Mouse (Mus musculus) ovary, postnatal 14 days (tissue): ENCODE measurements at regions not wholly inside any gene's neighbourhood (a gene's known extent, or its start where the extent isn't known, plus 50 kb on each side); places are given as distances from the start of the nearest gene placed in this dataset.

Source experiments
- DNase-seq: peaks from one replicate; pipeline ENCODE4 v3.0.0; 2022; ENCODE audit warnings: low spot score

DNA sequence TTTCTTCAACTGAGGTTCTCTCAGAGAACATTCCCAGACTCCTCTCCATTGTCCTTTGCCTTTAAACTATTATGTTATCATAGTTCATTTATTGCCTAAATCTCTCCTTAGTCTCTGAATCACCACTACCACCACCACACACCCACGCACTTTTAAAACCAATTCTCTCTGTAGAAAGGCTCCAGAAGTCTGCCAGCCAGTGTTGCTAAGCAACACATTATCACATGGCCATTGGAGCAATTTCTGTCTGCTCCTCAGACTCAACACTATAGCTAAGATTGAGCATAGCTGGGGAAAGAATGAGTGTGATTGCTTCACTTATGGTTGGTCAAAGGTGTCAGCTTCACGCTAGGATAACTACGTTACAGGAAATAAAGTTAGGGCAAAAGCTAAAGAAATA, 59.3 kb downstream of the Trap1a start:
- DNase-seq = no peak

DNA sequence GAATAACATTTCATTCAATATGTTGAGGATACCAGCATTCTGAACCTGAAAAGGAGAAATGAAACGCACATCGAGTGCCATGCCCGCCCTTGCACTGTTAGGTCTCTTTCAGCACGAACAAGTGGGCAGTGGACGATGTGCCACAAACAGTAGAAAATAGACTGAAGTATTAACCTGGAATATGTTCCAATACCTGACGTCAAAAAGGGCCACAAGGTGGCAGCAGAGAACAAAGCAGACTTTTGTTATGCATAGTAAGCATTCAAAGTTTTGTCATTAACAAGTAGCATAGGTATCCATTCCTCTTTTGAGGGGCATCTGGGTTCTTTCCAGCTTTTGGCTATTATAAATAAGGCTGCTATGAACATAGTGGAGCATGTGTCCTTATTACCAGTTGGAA, 63.5 kb upstream of the D330045A20Rik start:
- peak; percentile 48 for DNase-seq

DNA sequence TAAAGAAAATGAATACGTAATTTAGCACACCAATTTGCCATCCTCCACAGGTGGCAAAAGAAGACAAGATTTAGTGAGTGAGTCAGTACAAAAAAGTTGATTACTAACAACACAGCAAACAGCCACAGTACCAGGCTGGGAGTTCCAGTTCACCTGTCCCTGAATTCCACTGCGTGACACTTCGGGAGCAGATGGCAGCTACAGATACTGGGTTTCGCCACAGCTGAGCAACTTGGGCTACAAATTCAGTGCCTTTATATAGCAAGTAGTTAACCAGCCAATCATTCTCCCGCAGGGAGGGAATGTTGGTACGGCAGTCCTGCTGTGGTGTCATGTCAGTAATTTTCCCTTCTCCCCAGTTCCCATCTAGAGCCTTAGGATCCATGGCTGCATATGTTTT, 60.3 kb upstream of the D330045A20Rik start:
- no peak for DNase-seq

DNA sequence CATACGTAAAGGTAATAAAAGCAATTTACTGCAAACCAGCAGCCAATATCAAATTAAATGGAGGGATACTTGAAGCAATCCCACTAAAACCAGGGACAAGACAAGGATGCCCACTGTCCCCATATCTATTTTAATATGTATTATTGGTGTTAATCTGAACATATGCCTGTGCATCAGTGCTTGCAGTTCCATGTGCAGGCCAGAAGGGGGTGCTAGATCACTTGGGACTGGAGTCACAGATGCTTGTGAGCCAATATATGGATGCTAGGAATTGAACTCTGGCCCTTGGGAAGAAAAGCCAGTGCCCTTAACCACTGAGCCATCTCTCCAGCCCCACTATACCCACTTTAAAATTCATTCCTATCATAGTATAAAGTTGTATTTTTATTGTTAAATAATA, 55.9 kb upstream of the D330045A20Rik start:
- DNase-seq = no peak
